Mouse (Mus musculus): ENCODE data around the gene Nufip2. TPM values are rescaled to one million over a fixed set of nuclear protein-coding genes. Genes with fewer than 3 reads are reported as not detected.
"Not testable (repeated sequence)": the region's sequence is repeated elsewhere in the genome, so short reads cannot be mapped to it uniquely, and the experiment has no call there.

Gene Nufip2
- total RNA-seq, 2 experiments from 2014 or later = 75.4 to 76.5 TPM

GRCm38 (mm10) chr11:77705920-77706319 lies 20.0 kb downstream of the Nufip2 start:
- ATAC-seq (replicated peaks; ENCODE audit: poor library complexity) = 0 out of 2 replicates have a peak, but pooled peaks have one; percentile 44

- ATAC-seq (replicated peaks; ENCODE audit: poor library complexity) = no peak
Observed at GRCm38 (mm10) chr11:77709039-77709438, 23.1 kb downstream of the Nufip2 start.

DNA sequence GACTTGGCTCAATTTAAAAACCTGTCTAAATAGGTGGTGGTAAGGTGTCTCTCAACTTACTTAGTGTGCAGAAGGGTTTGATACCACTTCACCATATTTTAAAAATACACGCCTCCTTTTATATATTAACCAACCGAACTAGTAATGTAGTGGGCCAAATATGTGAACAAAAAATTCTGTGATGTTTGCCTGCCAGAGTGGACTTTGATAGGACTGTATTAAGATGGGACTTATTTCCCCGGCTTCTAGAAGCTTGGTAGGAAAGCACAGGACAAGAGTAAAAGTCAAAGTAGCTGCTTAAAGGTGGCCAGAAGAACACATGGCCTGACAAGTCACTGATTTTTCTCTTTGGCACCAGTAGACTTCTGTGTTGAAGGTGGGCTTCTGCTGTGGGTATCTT lies 27.8 kb downstream of the Nufip2 start:
- ATAC-seq (replicated peaks; ENCODE audit: poor library complexity) = no peak

GRCm38 (mm10) chr11:77719055-77719454 lies 33.1 kb downstream of the Nufip2 start:
- no peak for ATAC-seq (replicated peaks; ENCODE audit: poor library complexity)

- ATAC-seq (replicated peaks; ENCODE audit: poor library complexity) = no peak
Observed at GRCm38 (mm10) chr11:77721389-77721788, 35.4 kb downstream of the Nufip2 start.

- ATAC-seq (replicated peaks; ENCODE audit: poor library complexity) = no peak
Observed at GRCm38 (mm10) chr11:77724766-77725165, 38.8 kb downstream of the Nufip2 start.

DNA sequence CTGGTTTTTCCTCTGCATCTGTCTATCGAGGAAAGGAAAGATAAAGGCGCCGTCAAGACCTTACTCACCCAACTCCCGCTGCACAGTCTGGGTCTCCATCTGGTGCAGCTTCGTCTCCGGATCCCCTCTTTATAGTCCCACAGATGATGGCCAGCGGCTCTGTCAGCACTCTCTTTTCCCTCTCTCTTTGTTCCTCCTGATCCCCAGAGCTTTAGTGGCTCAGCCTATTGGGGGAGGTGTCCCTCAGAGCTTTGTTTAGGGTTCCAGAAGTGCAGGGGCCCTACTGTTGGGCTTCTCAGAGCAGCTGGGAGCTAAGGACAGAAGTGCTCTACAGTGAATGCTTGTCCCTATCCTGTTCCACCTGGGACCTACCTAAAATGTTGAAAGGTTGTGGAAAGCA lies 39.2 kb downstream of the Nufip2 start, which contains the start of gene Cryba1:
TSS of gene Cryba1 (minus strand) at position 101 of the 400 bp plus-strand sequence.
- ATAC-seq (replicated peaks; ENCODE audit: poor library complexity) = no peak

GRCm38 (mm10) chr11:77728587-77728986 lies 42.6 kb downstream of the Nufip2 start:
- ATAC-seq (replicated peaks; ENCODE audit: poor library complexity) = no peak

- ATAC-seq (replicated peaks; ENCODE audit: poor library complexity) = peak; percentile 50; the same call in 1 of the 2 replicates
Observed at GRCm38 (mm10) chr11:77737289-77737688, 51.3 kb downstream of the Nufip2 start.

DNA sequence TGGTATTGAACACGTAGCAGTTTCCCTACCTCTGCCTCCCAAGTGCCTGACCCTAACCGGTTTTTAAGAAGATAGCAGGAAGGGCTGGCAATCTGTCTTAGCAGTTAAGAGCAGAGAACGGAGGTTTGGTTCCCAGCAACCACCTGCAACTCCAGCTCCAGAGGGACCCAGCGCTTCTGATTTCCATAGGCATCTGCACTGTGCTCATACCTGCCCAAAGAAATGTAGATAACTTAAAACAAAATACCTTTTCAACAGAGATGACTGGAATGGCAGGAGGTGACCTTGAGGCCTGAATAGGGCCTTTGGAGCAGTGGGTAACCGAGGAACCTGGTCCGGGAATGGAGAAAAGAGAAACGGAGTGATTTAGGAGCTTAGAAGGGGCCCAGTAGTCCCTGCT lies 52.6 kb downstream of the Nufip2 start:
- no peak for ATAC-seq (replicated peaks; ENCODE audit: poor library complexity)

GRCm38 (mm10) chr11:77743966-77744365 lies 58.0 kb downstream of the Nufip2 start:
- peak; percentile 75 for ATAC-seq (replicated peaks; ENCODE audit: poor library complexity)

DNA sequence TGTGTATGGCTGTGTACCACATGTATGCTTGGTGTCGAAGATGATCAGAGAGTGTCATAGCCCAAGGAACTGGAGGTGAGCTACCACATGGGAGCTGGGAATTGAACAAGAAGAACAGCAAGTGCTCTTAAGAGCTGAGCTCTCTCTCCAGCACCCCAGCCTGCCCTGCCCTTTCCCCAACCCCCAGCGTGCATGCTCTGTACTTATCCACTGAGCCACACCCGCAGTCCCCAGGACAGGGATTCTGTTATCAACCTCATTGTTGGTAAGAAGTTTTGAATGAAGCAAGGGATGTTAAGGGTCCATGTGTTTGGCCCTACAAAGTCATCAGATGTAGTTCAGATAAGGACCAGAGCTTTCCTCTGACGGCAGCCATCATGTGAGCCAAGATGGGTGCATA lies 60.7 kb downstream of the Nufip2 start:
- peak; percentile 63; the same call in 1 of the 2 replicates for ATAC-seq (replicated peaks; ENCODE audit: poor library complexity)

DNA sequence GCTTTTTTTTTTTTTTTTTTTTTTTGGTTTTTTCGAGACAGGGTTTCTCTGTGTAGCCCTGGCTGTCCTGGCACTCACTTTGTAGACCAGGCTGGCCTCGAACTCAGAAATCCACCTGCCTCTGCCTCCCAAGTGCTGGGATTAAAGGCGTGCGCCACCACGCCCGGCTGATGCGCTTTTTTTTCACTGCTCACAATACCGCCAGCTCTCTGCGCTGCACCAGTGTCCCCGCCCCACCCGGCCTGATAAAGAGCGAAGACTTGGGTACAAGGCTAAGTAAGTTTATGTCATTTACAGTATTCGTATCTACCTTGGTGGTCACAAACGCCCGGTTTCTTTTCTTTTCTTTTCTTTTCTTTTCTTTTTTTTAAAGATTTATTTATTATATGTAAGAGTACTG lies 61.1 kb downstream of the Nufip2 start:
- ATAC-seq (replicated peaks; ENCODE audit: poor library complexity) = not testable (repeated sequence)

- no peak for ATAC-seq (replicated peaks; ENCODE audit: poor library complexity)
Observed at GRCm38 (mm10) chr11:77748996-77749395, 63.0 kb downstream of the Nufip2 start.

GRCm38 (mm10) chr11:77752525-77752924 lies 66.6 kb downstream of the Nufip2 start:
- 0 out of 2 replicates have a peak, but pooled peaks have one; percentile 17 for ATAC-seq (replicated peaks; ENCODE audit: poor library complexity)

DNA sequence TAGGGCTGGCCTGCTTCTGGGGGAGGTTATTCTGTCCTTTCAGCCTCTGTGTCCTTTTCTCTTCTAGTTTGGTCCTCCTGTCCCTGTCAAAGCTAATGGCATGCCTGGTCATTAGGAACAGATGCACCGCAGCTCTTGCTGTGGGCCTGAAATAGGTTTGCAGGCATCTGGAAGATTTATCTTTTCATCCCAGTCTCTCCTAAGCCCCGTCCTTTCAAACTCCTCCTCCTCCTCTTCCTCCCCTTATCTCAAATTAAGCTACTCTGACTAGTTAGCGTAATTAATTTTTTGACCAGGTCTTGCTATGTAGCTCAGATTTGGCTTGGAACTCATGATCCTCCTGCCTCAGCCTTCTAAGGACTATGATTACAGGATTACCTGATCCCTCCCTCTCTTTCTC lies 67.5 kb downstream of the Nufip2 start:
- no peak for ATAC-seq (replicated peaks; ENCODE audit: poor library complexity)

DNA sequence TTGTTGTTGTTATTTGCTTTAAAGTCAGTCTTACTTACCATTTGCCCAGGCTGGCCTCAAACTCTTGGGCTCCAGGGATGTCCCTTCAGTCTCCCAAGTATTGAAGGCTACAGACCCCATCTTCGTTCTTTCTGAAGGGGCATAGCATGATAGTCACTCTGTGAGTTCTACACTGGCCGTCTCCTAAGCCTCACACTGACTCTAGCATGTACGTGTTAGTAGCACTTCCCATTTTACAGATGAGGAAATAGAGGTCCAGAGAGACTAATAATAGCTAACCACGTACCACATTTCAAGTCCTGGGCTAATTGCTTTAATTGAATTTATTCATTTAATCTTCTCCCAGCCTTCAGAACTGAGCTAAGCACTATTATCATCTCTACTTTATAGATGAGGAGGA lies 74.1 kb downstream of the Nufip2 start:
- no peak for ATAC-seq (replicated peaks; ENCODE audit: poor library complexity)

- ATAC-seq (replicated peaks; ENCODE audit: poor library complexity) = peak; percentile 60
Observed at GRCm38 (mm10) chr11:77762783-77763672, 77.1 kb downstream of the Nufip2 start, which contains the start of gene Myo18a. Myo18a (plus strand) TSS chr11:77763246.

DNA sequence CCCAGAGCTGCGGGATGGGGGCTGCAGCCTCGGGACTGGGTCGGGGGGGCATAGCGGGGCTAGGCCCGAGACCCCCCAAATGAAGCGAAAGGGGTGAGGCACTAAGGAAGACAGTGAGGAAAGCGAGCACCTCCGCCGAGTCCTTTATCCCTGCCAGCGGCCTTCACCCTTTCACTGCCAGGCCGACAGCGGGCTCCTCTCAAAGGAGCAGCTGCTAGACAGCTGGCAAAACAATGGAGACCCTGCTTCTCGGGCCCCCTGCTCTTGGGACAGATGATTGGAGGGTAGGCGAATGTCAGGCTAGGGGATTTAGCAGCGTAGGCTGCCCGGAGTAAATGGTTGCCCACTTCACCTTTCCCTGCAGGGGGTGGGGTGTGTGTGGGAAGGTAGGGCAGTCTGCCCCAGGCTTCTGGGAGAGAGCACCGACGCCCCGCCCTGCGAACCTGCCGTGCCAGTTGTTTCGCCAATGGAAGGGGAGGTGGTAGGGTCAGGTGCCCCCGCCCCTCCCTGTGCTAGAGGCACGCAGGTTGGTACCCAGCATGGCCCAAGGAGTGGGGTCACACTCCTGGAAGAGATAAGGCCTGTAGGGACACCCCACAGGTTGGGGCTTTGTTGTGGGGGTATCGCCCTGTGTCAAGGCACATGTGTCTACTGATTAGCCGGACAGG lies 77.9 kb downstream of the Nufip2 start:
- ATAC-seq (replicated peaks; ENCODE audit: poor library complexity) = peak; percentile 51

- no peak for ATAC-seq (replicated peaks; ENCODE audit: poor library complexity)
Observed at GRCm38 (mm10) chr11:77764694-77765458, 78.9 kb downstream of the Nufip2 start.

DNA sequence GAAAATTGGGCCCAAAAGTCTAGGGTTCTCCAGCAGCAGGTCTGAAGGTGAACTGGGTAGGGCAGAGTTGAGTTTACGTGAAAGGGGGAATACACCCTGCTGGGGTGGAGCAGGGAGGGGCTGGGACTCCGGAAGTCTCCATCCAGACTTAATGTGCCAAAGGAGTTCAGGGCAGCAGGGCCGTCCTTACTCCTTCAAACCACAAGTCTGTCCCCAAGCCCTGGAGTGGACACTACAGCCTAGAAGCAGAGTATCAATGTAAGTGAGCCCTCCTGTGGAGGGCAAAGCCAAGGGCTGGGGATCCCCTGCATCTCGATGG lies 79.5 kb downstream of the Nufip2 start:
- ATAC-seq (replicated peaks; ENCODE audit: poor library complexity) = no peak
